Mouse (Mus musculus): ENCODE measurements around the gene Adam25. TPM values are rescaled to one million over a fixed set of nuclear protein-coding genes. Genes with fewer than 3 reads are reported as not detected.
"Not testable (repeated sequence)": the region's sequence is repeated elsewhere in the genome, so short reads cannot be mapped to it uniquely, and the experiment has no call there.

Gene Adam25
- polyA plus RNA-seq (2015; fragmentation: Nextera tagmentation; extraction: Ambion mirVana): not detected in 2 replicates

GRCm38 (mm10) chr8:40751908-40752307 is at the start of gene Adam25:
Adam25 (plus strand) TSS chr8:40752208.
- H3K27ac ChIP-seq (ENCODE audit: low read length); ATAC-seq; H3K36me3 ChIP-seq (ENCODE audit: control insufficient read depth, insufficient read depth, low read length); H3K9ac ChIP-seq (ENCODE audit: low read depth, low read length); H3K27me3 ChIP-seq (ENCODE audit: control insufficient read depth, insufficient read depth, low read depth, low read length); H3K4me1 ChIP-seq (ENCODE audit: control insufficient read depth, insufficient read depth, low read length); H3K4me3 ChIP-seq (ENCODE audit: low read depth, low read length); H3K4me2 ChIP-seq (ENCODE audit: low read length); H3K9me3 ChIP-seq (replicated peaks; ENCODE audit: control insufficient read depth, low read length, poor library complexity, severe bottlenecking): not testable (repeated sequence)
- WGBS: 58% methylated on average over 1 of the region's 1 CpGs

DNA sequence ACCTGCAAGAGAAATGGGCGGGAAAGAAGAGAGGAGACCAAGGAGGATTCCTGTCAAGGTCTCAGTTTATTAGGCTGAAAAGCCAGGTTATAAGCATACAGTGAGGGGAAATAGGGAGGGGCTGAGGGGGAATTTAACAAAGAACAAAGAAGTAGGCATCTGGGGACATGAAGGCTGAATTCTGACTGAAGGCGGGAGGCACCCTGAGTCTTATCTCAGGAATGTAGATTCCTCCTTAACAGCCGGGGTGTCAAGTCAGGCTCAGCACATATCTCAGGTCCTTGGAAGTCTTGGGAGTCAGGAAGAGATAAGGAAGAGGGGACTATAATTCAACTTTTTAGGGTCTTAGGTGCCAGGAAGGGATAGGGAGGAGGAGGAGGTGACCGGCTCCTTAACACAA is 36.6 kb upstream of the Adam25 start:
- H3K4me3 ChIP-seq (ENCODE audit: low read depth, low read length); H3K9ac ChIP-seq (ENCODE audit: low read depth, low read length); H3K27me3 ChIP-seq (ENCODE audit: control insufficient read depth, insufficient read depth, low read depth, low read length); H3K4me2 ChIP-seq (ENCODE audit: low read length); H3K36me3 ChIP-seq (ENCODE audit: control insufficient read depth, insufficient read depth, low read length); H3K27ac ChIP-seq (ENCODE audit: low read length); ATAC-seq; H3K9me3 ChIP-seq (replicated peaks; ENCODE audit: control insufficient read depth, low read length, poor library complexity, severe bottlenecking); H3K4me1 ChIP-seq (ENCODE audit: control insufficient read depth, insufficient read depth, low read length): not testable (repeated sequence)
- WGBS: 93% methylated on average over 4 of the region's 4 CpGs

GRCm38 (mm10) chr8:40715986-40716385 is 36.0 kb upstream of the Adam25 start:
- Histone ChIP-seq H3K4me3 (ENCODE audit: low read depth, low read length) (no peak overlapping the region), H3K9ac (ENCODE audit: low read depth, low read length) (no peak overlapping the region), H3K27ac (ENCODE audit: low read length) (no peak overlapping the region), H3K4me2 (ENCODE audit: low read length) (no peak overlapping the region), H3K4me1 (ENCODE audit: control insufficient read depth, insufficient read depth, low read length) (no peaks in the 10 kb centered on the region), H3K9me3 (replicated peaks; ENCODE audit: control insufficient read depth, low read length, poor library complexity, severe bottlenecking) (no peaks in the 10 kb centered on the region), H3K36me3 (ENCODE audit: control insufficient read depth, insufficient read depth, low read length) (no peaks in the 10 kb centered on the region), H3K27me3 (ENCODE audit: control insufficient read depth, insufficient read depth, low read depth, low read length) (no peaks in the 10 kb centered on the region)
- WGBS: 82% methylated on average over 7 of the region's 7 CpGs
- no peak for ATAC-seq

- no peak overlapping the region for H3K9ac ChIP-seq (ENCODE audit: low read depth, low read length)
- H3K4me1 ChIP-seq (ENCODE audit: control insufficient read depth, insufficient read depth, low read length): no peaks in the 10 kb centered on the region
- ATAC-seq: no peak
- H3K4me2 ChIP-seq (ENCODE audit: low read length): no peak overlapping the region
- H3K9me3 ChIP-seq (replicated peaks; ENCODE audit: control insufficient read depth, low read length, poor library complexity, severe bottlenecking): no peaks in the 10 kb centered on the region
- H3K27me3 ChIP-seq (ENCODE audit: control insufficient read depth, insufficient read depth, low read depth, low read length): no peaks in the 10 kb centered on the region
- no peak overlapping the region for H3K4me3 ChIP-seq (ENCODE audit: low read depth, low read length)
- no peak overlapping the region for H3K27ac ChIP-seq (ENCODE audit: low read length)
- H3K36me3 ChIP-seq (ENCODE audit: control insufficient read depth, insufficient read depth, low read length): no peaks in the 10 kb centered on the region
Measured at GRCm38 (mm10) chr8:40783320-40783719, 31.3 kb downstream of the Adam25 start.

GRCm38 (mm10) chr8:40792973-40793372 is 41.0 kb downstream of the Adam25 start, which contains the start of gene Adam20:
Adam20 (plus strand) TSS chr8:40793273.
- H3K9me3 ChIP-seq (replicated peaks; ENCODE audit: control insufficient read depth, low read length, poor library complexity, severe bottlenecking); H3K4me3 ChIP-seq (ENCODE audit: low read depth, low read length); H3K4me1 ChIP-seq (ENCODE audit: control insufficient read depth, insufficient read depth, low read length); H3K27me3 ChIP-seq (ENCODE audit: control insufficient read depth, insufficient read depth, low read depth, low read length); H3K4me2 ChIP-seq (ENCODE audit: low read length); H3K27ac ChIP-seq (ENCODE audit: low read length); H3K36me3 ChIP-seq (ENCODE audit: control insufficient read depth, insufficient read depth, low read length); H3K9ac ChIP-seq (ENCODE audit: low read depth, low read length); ATAC-seq: not testable (repeated sequence)
- 81% methylated on average over 1 of the region's 1 CpGs for WGBS

DNA sequence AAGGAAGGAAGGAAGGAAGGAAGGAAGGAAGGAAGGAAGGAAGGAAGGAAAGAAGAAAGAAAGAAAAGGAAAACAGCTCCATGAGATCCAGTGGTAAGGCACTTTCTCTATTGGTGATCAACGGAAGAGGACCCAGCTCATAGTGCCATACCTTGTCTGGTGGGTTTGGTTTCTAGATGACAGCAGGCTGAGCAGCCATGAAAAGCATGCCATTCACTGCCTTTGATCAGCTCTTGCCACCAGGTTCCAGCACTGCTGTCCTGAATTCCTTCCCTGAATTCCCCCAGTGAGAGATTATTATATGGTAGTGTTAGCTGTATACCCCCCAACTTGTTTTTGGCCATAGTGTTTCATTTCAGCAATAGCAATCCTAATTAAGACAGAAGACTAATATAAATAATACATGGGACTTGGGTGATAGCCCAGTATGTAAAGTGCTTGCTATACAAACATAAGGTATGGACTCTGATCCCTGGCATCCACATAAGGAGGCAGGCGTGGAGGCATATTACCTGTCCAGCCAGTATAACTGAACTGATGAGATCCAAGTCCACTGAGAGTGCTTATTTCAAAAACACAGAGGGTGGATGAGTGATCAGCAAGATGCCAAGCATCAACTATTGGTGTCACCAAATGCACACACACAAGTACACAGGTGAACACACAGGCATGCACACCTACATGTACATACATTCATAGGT is 51.5 kb downstream of the Adam25 start:
- Histone ChIP-seq H3K27me3 (ENCODE audit: control insufficient read depth, insufficient read depth, low read depth, low read length) (no peaks in the 10 kb centered on the region), H3K9ac (ENCODE audit: low read depth, low read length) (no peak overlapping the region), H3K4me2 (ENCODE audit: low read length) (no peak overlapping the region), H3K4me1 (ENCODE audit: control insufficient read depth, insufficient read depth, low read length) (no peaks in the 10 kb centered on the region), H3K27ac (ENCODE audit: low read length) (no peak overlapping the region), H3K4me3 (ENCODE audit: low read depth, low read length) (no peak overlapping the region), H3K36me3 (ENCODE audit: control insufficient read depth, insufficient read depth, low read length) (no peaks in the 10 kb centered on the region), H3K9me3 (replicated peaks; ENCODE audit: control insufficient read depth, low read length, poor library complexity, severe bottlenecking) (no peaks in the 10 kb centered on the region)
- ATAC-seq: no peak
- 89% methylated on average over 2 of the region's 2 CpGs for WGBS

Other genes with a start within 250 kb of the Adam25 start
- not detected in 2 replicates for gene Adam24, start 77.1 kb upstream of the Adam25 start, polyA plus RNA-seq (2015; fragmentation: Nextera tagmentation; extraction: Ambion mirVana)
- not detected in 2 replicates for gene Adam20, start 41.1 kb downstream of the Adam25 start, polyA plus RNA-seq (2015; fragmentation: Nextera tagmentation; extraction: Ambion mirVana)
- gene Adam39, start 70.8 kb downstream of the Adam25 start, polyA plus RNA-seq (2015; fragmentation: Nextera tagmentation; extraction: Ambion mirVana): not detected in 2 replicates